Mouse (Mus musculus) liver, postnatal 0 days (tissue): ENCODE results near the gene E2f4.

Experiments
- CTCF ChIP-seq: sonication (generic); IDR thresholded peaks from 2 replicates; pipeline ENCODE4 v1.5.1; 2016; ENCODE audit warnings: antibody characterized with exemption, low read depth
- EP300 ChIP-seq: IDR thresholded peaks from 2 replicates; pipeline ENCODE4 v1.6.1; 2016; ENCODE audit warnings: antibody characterized with exemption, low read depth, mild to moderate bottlenecking

- TF ChIP-seq CTCF, result peak; percentile 48
- no peak for TF ChIP-seq EP300
Observed at GRCm38 (mm10) chr8:105288958-105289732, 8.3 kb upstream of the E2f4 start.
